Mouse (Mus musculus) urinary bladder, adult 2 months (tissue): ENCODE measurements around the gene Il25. TPM values are rescaled to one million over a fixed set of nuclear protein-coding genes. Genes with fewer than 3 reads are reported as not detected.
A peak's percentile ranks its signal among the peaks of the same experiment; 100 is the strongest.
"Not testable (repeated sequence)": the region's sequence is repeated elsewhere in the genome, so short reads cannot be mapped to it uniquely, and the experiment has no call there.

Experiments used
- DNase-seq: peaks from one replicate; pipeline ENCODE4 v3.0.0; 2022; ENCODE audit warnings: low spot score
- polyA plus RNA-seq: library from polyadenylated mRNA; depleted of rRNA; stranded (reverse); fragments of >200 nt; gene quantifications from 2 replicates; pipeline ENCODE4 v1.2.3, GENCODE M21; 2012

Il25 gene
- polyA plus RNA-seq, 1 experiment = 0.07 TPM

DNA sequence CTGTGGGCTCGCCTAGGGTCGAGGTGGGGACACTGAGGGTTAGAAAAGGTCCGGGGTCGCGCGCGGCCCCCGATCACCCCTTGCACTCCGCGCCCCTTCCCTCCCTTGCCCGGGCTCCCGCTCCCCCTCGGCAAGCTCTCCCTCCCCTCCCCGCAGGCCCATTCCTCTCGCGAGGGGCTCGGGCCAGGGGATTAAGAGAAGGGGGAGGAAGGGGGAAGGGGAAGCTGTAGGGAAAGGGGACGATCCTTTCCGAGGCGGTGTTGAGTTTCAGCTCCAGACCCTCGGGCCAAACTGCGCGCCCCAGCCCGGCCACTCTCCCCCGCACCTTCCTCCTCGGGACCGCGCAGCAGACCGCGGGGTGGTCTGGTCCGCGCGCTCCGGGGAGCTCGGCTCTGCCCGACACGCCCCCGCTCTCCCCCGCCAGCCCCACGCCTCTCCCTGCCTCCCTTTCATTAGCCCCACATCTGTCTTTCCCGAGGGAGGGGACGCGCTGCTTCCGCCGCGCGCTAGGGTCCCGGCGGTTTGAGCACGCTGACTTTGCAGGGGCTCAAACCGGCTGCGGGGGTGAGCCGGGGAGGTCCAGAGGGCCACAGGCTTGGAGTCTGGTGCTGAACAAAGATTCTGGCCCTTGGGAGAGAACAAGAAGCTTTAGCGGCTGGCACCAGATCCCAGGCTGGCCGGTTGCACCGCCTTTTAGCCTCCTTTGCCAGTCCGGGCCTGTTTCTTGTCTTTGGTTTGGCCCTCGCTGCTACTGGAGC, 5.9 kb upstream of the Il25 start:
- DNase-seq = peak; percentile 67

GRCm38 (mm10) chr14:54927296-54927695, 5.2 kb upstream of the Il25 start:
- no peak for DNase-seq

DNA sequence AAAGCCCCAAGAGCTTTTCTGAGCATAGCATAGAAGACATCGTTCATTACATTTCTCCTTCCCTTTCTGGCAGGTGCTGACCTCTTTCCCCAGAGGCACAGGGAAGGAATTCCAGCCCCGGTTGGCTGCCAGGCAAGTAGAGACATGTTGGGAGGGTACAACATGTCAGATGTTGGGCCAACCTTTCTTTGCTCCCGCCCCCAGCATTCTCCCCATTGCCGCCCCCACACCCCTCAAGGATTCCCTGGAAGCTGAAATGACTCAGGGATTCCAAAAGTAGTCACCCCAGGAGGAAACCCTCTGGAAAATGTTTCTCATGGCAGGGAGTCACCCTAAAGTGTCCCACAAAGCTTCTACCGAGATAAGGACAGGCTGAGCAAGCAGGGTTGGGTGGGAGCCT, 2.7 kb upstream of the Il25 start:
- no peak for DNase-seq

DNA sequence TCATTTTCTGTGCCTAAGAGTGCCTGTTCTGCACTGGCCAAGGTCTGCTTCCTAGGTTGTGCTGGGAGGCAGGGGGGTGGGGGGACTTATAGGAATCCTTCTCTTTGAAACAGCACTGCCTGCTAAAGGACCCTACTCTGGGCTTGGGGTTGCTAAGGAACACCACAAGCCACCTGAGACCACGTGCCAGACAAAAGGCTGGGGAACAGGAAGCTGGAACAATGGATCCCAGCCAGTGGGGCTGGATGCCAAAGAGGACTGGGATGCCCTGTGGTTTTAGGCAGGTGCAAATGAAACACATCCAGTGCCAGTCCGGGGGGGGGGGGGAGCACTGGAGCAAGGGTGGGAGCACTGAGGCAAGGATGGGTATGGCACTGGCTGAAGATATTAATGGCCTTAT, 2.1 kb upstream of the Il25 start:
- DNase-seq = no peak

DNA sequence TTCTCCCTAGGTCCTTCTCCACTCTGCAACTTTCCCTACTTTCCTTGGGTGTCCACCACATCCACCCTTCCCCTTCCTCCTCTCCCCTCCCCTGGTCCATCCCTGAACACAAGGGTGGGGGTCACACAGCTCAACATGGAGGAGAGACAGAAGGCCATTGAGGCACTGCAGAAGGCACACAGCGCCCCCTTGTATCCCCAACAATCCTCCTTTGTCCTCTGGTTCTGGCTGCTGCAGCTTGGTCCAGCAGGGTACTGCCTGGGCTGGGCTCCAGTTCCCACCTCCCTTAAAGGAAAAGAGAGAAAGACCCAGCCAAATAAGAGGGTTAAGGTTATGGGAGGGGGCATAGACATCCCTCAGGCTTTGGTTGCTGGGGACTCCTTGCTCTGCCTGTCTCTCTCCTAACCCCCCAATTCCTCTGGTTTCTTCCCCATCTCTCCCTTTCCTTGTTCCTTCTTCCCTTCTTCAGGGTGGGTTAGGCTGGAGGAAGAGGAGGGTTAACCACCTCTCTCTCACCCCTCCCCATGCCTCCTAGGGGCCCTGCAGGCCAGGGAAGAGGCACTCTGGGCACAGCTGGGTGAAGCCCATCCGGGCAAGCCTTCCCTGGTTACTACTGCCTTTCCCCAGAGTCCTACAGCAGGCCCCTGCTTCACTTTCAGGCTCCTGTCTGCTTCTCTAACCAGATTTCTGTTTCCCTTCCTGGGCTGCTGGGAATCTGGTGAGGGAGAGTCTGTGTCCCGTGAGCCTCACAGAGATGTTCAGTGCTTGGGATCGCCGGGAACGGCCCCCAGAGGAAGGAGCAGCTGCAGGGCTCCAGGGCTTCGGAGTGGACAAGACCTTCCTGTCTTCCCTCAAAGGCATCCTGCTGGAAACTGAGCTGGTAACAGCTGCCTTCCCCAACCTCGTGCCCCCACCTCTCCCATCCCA, 3.7 kb downstream of the Il25 start, which contains the start of gene Cmtm5:
Cmtm5 (plus strand) TSS at position 358 of the 927 bp plus-strand sequence.
- DNase-seq = no peak

GRCm38 (mm10) chr14:54936831-54937160, 4.3 kb downstream of the Il25 start:
- no peak for DNase-seq

- no peak for DNase-seq
These were observed 5.1 kb downstream of the Il25 start for GRCm38 (mm10) chr14:54937361-54938182.

GRCm38 (mm10) chr14:54938431-54939219, 6.1 kb downstream of the Il25 start:
- no peak for DNase-seq

DNA sequence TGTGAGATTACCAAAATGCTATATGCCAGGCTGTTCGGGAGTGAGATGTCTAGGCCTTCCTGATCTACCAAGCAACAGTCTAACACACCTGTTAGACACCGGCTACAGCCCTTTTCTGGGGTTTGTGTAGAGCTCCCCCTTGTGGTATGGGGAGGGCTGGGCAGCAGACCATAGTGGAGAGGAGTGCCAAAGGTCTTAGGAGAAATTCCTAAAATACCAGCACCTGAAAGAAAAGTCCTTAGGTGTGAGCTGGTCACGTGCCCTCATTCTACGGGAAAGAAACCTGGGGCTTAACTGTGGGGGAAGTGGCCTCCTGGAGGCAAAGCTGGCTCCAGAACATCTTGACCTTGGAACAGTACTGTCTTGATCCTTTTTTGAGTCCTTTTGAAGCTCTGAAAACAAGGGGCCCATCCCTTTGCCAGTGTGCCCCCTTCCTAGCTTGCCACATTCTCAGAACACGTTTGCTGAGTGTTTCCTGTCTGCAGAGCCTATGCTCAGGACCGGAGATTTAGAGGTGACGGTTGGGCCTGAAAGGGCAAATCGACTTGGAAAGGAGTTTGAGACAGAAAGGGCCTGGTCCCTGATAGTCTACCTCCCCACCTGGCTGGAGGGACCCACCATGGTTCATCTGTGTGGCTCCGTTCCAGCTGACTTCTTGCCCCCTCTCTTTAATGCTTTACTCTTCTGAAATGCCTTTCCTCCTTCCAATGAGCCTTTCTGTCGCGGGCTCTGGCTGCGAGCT, 7.1 kb downstream of the Il25 start:
- no peak for DNase-seq

GRCm38 (mm10) chr14:54940176-54940530, 7.7 kb downstream of the Il25 start:
- no peak for DNase-seq

DNA sequence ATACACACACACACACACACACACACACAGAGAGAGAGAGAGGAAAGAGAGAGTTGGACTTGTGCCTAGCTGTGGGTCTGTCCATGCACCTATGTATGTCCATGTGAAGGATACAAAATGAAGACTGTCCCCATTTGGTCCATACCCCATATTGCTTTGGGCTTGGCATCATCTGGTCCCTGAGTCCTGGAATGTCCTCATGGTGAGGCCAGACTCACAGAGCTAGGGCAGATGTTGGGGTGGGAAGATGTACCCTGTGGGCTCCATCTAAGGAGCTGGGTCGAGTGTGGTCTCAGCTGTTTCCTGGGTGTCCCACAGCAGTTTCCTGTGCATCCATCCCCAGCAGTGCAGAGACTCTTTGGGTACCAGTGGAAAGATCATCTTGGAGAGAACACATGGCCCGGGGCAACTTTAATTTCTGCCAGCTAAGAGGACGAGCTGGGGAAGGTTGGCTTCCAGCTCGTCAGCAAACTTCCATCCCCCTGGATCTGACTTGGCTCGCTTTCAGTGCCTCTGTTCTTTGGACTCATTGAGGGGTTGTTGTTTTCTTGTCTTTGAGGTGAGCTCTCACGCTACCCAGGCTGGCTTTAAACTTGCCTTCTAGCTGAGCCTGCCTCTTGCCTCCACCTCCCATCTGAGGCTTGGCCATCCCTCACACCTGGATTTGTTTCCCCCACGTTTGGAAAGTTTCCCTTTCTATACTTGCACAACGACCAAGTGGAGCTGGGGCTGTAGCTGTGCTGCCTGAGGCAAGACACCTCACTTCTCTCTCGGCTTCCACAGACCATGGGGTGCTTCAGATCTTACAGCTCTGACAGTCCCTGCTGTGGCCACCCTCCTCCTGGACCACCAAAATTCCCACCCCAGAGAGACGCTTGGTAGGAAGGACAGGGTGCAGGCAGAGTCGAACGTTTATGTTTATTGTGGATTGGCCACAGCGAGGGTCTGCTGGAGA, 8.8 kb downstream of the Il25 start:
- DNase-seq = no peak

DNA sequence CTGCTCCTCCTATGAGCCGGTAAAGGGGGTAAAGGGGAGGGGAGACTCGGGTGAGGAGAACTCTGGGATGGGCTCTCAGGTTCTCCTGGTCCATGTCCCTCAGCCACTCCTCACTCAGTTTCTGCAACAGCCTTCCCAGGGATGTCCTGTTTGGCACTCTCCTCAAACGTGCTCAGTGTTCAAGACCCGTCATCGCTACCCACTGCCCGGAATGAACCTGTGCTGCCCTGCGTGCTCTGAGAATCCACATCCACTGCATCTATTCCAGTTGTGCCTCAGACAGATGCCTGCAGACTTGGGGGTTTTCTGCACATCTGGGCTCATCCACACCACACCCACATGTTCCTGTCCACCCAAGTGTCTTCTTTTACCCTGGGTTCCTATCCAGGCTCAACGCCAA, 10.0 kb downstream of the Il25 start:
- DNase-seq = no peak

- DNase-seq = no peak
These were observed 11.5 kb downstream of the Il25 start for GRCm38 (mm10) chr14:54943971-54944370.

DNA sequence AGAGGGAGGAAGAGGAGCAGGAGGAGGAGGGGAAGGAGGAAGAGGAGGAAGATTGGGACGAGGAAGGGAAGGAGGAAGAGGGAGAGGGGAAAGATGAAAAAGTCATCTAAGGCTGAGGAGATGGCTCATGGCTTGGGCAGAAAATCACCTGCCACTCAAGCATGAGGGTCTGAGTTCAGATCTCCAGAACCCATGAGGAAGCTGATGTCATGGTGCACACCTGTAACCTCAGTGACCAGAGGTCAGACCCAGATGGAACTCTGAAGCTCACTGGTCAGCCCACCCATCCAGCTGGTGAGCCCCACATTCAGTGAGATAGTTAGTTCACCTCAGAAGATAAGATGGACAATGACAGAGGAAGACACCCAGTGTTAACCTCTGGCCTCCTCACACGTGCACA, 12.4 kb downstream of the Il25 start:
- DNase-seq = no peak

- DNase-seq = no peak
These were observed 13.6 kb downstream of the Il25 start for GRCm38 (mm10) chr14:54945975-54946704.

GRCm38 (mm10) chr14:54947008-54947407, 14.5 kb downstream of the Il25 start:
- not testable (repeated sequence) for DNase-seq

- DNase-seq = no peak
These were observed 16.3 kb downstream of the Il25 start for GRCm38 (mm10) chr14:54948781-54949180.

DNA sequence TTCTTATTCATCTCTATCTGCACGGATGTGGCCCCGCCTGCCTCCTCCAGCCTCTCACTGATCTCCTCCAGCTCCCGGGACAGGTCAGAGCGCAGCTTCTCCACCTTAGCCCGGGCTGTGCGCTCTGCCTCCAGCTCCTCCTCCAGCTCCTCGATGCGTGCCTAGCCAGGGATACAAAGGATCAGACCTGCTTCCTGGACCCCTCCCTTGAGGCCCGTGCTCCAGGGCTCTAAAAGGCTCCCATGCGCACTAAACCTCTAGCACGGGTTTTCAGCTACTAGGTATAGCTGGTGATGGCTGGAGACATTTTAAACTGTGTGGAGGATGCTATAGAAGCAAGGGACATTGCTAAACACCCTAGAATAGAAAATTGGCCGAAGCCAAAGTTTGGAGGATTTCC, 18.0 kb downstream of the Il25 start:
- DNase-seq = no peak

DNA sequence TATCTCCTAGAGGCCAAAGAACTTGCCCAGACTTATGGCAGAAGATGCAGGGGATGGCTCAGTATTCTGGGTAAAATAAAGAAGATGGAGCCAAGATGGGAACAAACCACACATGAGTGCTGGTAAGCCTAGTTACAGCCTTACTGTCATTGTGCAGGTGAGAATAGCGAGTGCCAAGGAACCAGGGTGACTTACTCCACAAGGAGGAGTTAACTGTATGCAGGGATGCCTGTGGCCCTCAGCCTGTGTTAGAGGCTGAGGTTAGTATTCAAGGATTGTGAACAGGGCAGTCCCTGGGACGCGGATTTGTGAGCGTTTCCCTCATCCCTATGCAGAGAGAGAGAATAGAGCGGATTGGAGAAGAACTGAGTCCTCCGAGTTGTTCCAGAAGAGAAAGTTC, 19.1 kb downstream of the Il25 start:
- no peak for DNase-seq
